Mouse (Mus musculus): ENCODE results near the gene Olfr560. TPM values are rescaled to one million over a fixed set of nuclear protein-coding genes. Genes with fewer than 3 reads are reported as not detected.

Olfr560 gene
- polyA plus RNA-seq (2015; fragmentation: Nextera tagmentation; extraction: Ambion mirVana), result not detected in 2 replicates

- H3K9me3 ChIP-seq (ENCODE audit: control insufficient read depth, low read length), result no peaks in the 10 kb centered on the region
- ATAC-seq (ENCODE audit: low read depth), result no peak
- H3K9ac ChIP-seq (ENCODE audit: low read length), result no peak within 1 kb of the TSS
- WGBS, result 64% methylated on average over 4 of the region's 4 CpGs
- H3K4me1 ChIP-seq (replicated peaks; ENCODE audit: control insufficient read depth, insufficient read depth, low read length), result no peaks in the 10 kb centered on the region
- H3K36me3 ChIP-seq (ENCODE audit: control insufficient read depth, insufficient read depth, low read length), result no peaks in the 10 kb centered on the region
- H3K27me3 ChIP-seq (ENCODE audit: control insufficient read depth, insufficient read depth, low read depth, low read length), result no peaks in the 10 kb centered on the region
- H3K4me3 ChIP-seq (ENCODE audit: low read length), result no peak within 1 kb of the TSS
- H3K4me2 ChIP-seq (ENCODE audit: low read depth, low read length), result no peak within 1 kb of the TSS
- no peak within 1 kb of the TSS for H3K27ac ChIP-seq (ENCODE audit: low read length)
Observed at GRCm38 (mm10) chr7:102759266-102759665, at the start of gene Olfr560, which contains the start of gene Olfr78. TSS of gene Olfr560 (minus strand) at chr7:102759366. TSS of gene Olfr78 (minus strand) at chr7:102759471.

DNA sequence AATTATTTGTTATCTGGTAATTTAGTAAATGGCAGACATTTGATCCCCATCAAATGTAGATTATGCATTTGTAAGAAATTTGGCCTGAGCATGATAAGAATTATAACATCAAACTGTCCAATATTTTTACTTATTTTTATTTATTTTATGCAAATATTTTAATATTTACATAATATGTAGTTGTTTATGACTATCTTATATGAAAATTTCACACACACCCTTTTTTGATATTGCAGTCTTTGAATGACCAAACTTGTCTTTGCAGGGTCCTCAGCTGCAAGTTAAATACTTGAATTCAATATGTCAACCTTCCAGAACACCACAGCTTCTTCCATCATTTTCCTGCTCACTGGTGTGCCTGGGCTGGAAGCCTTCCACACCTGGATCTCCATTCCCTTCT is 44.0 kb upstream of the Olfr560 start, which contains the start of gene Olfr564:
Gene Olfr564, plus strand, starts transcription at position 301 of the 400 bp plus-strand sequence.
- no peaks in the 10 kb centered on the region for H3K27me3 ChIP-seq (ENCODE audit: control insufficient read depth, insufficient read depth, low read depth, low read length)
- no peak for ATAC-seq (ENCODE audit: low read depth)
- H3K36me3 ChIP-seq (ENCODE audit: control insufficient read depth, insufficient read depth, low read length), result no peaks in the 10 kb centered on the region

DNA sequence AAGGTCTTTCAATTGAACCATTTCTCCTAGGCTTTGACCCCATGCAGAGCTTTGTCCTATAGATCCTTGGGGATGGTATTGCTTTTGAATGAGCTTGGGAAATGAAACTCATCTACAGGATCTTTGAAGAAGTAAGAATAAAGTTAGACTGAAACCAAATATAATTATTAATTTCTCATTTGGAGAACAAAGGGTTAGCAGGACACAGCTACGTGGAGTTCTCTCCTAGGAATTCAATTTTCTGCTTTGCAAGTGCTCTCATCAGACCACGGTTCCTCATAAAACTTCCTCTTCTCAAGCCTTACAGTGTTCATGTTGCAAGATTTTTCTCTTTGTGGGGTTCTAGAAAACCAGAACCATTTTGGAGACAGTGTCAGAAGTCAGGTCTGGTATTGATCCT is 11.8 kb upstream of the Olfr560 start, which contains the start of gene Olfr561:
Gene Olfr561, plus strand, starts transcription at position 301 of the 400 bp plus-strand sequence.
- H3K4me1 ChIP-seq (replicated peaks; ENCODE audit: control insufficient read depth, insufficient read depth, low read length), result no peaks in the 10 kb centered on the region
- no peaks in the 10 kb centered on the region for H3K27me3 ChIP-seq (ENCODE audit: control insufficient read depth, insufficient read depth, low read depth, low read length)
- ATAC-seq (ENCODE audit: low read depth), result no peak
- no peaks in the 10 kb centered on the region for H3K36me3 ChIP-seq (ENCODE audit: control insufficient read depth, insufficient read depth, low read length)
- no peak within 1 kb of the TSS for H3K4me2 ChIP-seq (ENCODE audit: low read depth, low read length)
- WGBS, result 71% methylated on average over 2 of the region's 2 CpGs
- no peaks in the 10 kb centered on the region for H3K9me3 ChIP-seq (ENCODE audit: control insufficient read depth, low read length)
- no peak within 1 kb of the TSS for H3K9ac ChIP-seq (ENCODE audit: low read length)
- no peak within 1 kb of the TSS for H3K27ac ChIP-seq (ENCODE audit: low read length)
- H3K4me3 ChIP-seq (ENCODE audit: low read length), result no peak within 1 kb of the TSS

More for the DNA sequence above, 44.0 kb upstream of the Olfr560 start, which contains the start of gene Olfr564:
- Histone ChIP-seq H3K4me3 (ENCODE audit: low read length) (no peak within 1 kb of the TSS), H3K9me3 (ENCODE audit: control insufficient read depth, low read length) (no peaks in the 10 kb centered on the region), H3K4me1 (replicated peaks; ENCODE audit: control insufficient read depth, insufficient read depth, low read length) (no peaks in the 10 kb centered on the region), H3K4me2 (ENCODE audit: low read depth, low read length) (no peak within 1 kb of the TSS), H3K27ac (ENCODE audit: low read length) (no peak within 1 kb of the TSS), H3K9ac (ENCODE audit: low read length) (no peak within 1 kb of the TSS)

DNA sequence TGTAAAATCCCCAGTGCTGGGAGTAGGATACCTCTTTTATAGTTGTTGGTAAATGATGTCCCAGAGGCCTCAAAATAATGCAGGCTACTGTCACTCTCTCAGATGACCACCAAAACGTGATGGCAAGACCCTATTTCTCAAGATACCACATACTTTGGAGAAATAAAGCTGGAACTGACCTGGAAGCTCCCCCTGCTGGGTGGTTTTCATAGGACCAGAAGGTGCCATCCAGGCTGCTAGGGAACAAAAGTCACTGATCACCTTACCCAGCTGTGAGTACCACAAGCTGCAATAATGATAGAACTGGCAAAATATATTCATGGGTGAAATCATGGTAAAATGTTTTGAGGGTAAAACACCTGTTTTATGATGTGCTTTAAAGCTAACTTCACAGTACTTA is 7.1 kb downstream of the Olfr560 start:
- Histone ChIP-seq H3K9ac (ENCODE audit: low read length) (no peak overlapping the region), H3K36me3 (ENCODE audit: control insufficient read depth, insufficient read depth, low read length) (no peaks in the 10 kb centered on the region), H3K4me3 (ENCODE audit: low read length) (no peak overlapping the region), H3K9me3 (ENCODE audit: control insufficient read depth, low read length) (no peaks in the 10 kb centered on the region), H3K4me2 (ENCODE audit: low read depth, low read length) (no peak overlapping the region), H3K4me1 (replicated peaks; ENCODE audit: control insufficient read depth, insufficient read depth, low read length) (no peaks in the 10 kb centered on the region), H3K27ac (ENCODE audit: low read length) (no peak overlapping the region), H3K27me3 (ENCODE audit: control insufficient read depth, insufficient read depth, low read depth, low read length) (no peaks in the 10 kb centered on the region)
- ATAC-seq (ENCODE audit: low read depth), result no peak
- WGBS, result 8% methylated on average over 1 of the region's 1 CpGs

DNA sequence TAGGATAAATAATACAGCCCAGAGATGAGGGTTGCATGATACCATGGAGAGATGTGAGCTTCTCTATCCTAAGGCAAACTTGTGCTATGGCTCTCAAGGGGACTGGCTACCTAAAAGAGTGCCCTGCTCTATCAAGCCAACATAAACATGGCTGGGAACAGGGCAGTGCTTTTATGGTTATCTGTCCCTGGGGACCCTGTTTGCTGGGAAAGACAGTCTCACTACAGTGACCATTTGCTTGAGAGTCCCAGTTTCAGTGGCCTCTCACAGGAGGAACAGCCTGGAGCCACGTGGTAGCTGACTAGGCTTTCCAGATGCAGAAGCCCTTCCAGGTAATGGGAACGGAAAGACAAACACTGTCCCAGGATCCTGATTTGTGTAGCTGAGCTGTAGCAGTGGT is 21.5 kb downstream of the Olfr560 start:
- H3K27ac ChIP-seq (ENCODE audit: low read length), result no peak overlapping the region
- no peak for ATAC-seq (ENCODE audit: low read depth)
- no peaks in the 10 kb centered on the region for H3K36me3 ChIP-seq (ENCODE audit: control insufficient read depth, insufficient read depth, low read length)
- no peak overlapping the region for H3K4me3 ChIP-seq (ENCODE audit: low read length)
- no peak overlapping the region for H3K9ac ChIP-seq (ENCODE audit: low read length)
- H3K9me3 ChIP-seq (ENCODE audit: control insufficient read depth, low read length), result no peaks in the 10 kb centered on the region
- no peak overlapping the region for H3K4me2 ChIP-seq (ENCODE audit: low read depth, low read length)
- no peaks in the 10 kb centered on the region for H3K4me1 ChIP-seq (replicated peaks; ENCODE audit: control insufficient read depth, insufficient read depth, low read length)
- no peaks in the 10 kb centered on the region for H3K27me3 ChIP-seq (ENCODE audit: control insufficient read depth, insufficient read depth, low read depth, low read length)
- WGBS, result 45% methylated on average over 2 of the region's 2 CpGs

DNA sequence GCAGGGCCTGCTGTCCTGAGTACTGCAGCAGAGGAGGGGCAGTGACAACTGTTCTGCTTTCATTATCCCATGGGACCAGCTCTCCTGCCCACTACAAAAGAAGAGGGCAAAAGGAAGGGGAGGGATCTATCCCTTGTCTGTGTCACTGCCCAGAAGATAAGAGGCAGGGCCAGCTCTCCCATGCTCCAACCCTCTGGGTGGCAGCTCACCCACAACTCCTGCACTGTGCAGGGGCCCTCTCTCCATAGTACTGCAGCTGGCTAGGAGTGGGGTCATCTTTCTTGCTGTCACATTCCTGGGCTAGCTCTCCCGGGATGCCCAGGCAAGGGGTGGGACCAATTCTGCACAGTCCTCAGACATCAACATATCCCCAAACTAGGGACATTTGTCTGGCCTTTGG is 25.4 kb downstream of the Olfr560 start:
- Histone ChIP-seq H3K4me1 (replicated peaks; ENCODE audit: control insufficient read depth, insufficient read depth, low read length) (no peaks in the 10 kb centered on the region), H3K27ac (ENCODE audit: low read length) (no peak overlapping the region), H3K27me3 (ENCODE audit: control insufficient read depth, insufficient read depth, low read depth, low read length) (no peaks in the 10 kb centered on the region), H3K4me3 (ENCODE audit: low read length) (no peak overlapping the region), H3K9me3 (ENCODE audit: control insufficient read depth, low read length) (no peaks in the 10 kb centered on the region), H3K4me2 (ENCODE audit: low read depth, low read length) (no peak overlapping the region), H3K9ac (ENCODE audit: low read length) (no peak overlapping the region), H3K36me3 (ENCODE audit: control insufficient read depth, insufficient read depth, low read length) (no peaks in the 10 kb centered on the region)
- ATAC-seq (ENCODE audit: low read depth), result no peak
- WGBS, result 7% methylated on average over 1 of the region's 1 CpGs

DNA sequence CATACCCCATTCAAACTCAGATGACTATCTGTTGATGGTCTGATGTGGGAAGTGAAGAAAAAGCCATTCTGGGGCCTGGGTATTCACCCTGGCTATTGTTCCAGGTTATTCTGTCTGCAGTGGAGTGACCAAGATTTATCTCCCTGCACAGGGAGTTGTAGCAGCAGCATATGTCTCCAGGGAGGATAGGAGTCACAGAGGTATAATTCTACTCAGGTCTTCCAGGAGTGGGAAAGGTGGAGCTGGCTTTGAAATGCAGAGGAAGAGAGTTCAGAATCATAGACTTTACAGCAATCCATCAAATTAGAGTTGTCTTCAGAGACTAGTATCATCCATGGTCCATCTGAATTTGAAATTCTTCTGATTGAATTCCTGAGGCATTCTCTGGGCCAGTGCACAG is 31.8 kb downstream of the Olfr560 start, which contains the start of gene Olfr559:
Gene Olfr559, minus strand, starts transcription at position 101 of the 400 bp plus-strand sequence.
- H3K4me3 ChIP-seq (ENCODE audit: low read length), result no peak within 1 kb of the TSS
- H3K27me3 ChIP-seq (ENCODE audit: control insufficient read depth, insufficient read depth, low read depth, low read length), result no peaks in the 10 kb centered on the region
- no peaks in the 10 kb centered on the region for H3K36me3 ChIP-seq (ENCODE audit: control insufficient read depth, insufficient read depth, low read length)
- H3K4me2 ChIP-seq (ENCODE audit: low read depth, low read length), result no peak within 1 kb of the TSS
- no peak for ATAC-seq (ENCODE audit: low read depth)
- H3K4me1 ChIP-seq (replicated peaks; ENCODE audit: control insufficient read depth, insufficient read depth, low read length), result no peaks in the 10 kb centered on the region
- H3K9me3 ChIP-seq (ENCODE audit: control insufficient read depth, low read length), result no peaks in the 10 kb centered on the region
- H3K27ac ChIP-seq (ENCODE audit: low read length), result no peak within 1 kb of the TSS
- H3K9ac ChIP-seq (ENCODE audit: low read length), result no peak within 1 kb of the TSS

DNA sequence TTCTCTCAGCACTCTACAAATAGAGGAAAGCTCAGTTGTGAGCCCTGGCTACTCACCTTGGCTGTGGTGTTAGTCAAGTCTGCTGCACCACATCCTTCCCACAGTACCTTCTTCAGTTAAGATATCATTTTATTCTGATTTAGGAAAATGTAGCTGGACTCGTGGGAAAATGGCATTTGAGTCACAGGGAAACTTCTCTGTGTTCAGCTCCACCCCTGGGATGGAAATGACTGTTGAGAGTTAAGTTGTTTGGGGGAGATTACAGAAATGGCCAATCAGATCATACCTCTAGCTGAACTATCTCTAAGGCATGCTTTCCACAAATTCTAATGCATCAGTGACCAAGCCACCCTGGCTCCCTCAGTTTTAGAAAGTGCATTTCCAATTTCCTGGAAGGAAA is 40.2 kb downstream of the Olfr560 start, which contains the start of gene Olfr33:
Gene Olfr33, minus strand, starts transcription at position 101 of the 400 bp plus-strand sequence.
- ATAC-seq (ENCODE audit: low read depth), result no peak
- no peak within 1 kb of the TSS for H3K4me2 ChIP-seq (ENCODE audit: low read depth, low read length)
- no peak within 1 kb of the TSS for H3K27ac ChIP-seq (ENCODE audit: low read length)
- H3K9me3 ChIP-seq (ENCODE audit: control insufficient read depth, low read length), result no peaks in the 10 kb centered on the region
- WGBS, result 29% methylated on average over 1 of the region's 1 CpGs
- no peaks in the 10 kb centered on the region for H3K4me1 ChIP-seq (replicated peaks; ENCODE audit: control insufficient read depth, insufficient read depth, low read length)
- no peak within 1 kb of the TSS for H3K9ac ChIP-seq (ENCODE audit: low read length)
- no peaks in the 10 kb centered on the region for H3K36me3 ChIP-seq (ENCODE audit: control insufficient read depth, insufficient read depth, low read length)
- H3K4me3 ChIP-seq (ENCODE audit: low read length), result no peak within 1 kb of the TSS
- H3K27me3 ChIP-seq (ENCODE audit: control insufficient read depth, insufficient read depth, low read depth, low read length), result no peaks in the 10 kb centered on the region

DNA sequence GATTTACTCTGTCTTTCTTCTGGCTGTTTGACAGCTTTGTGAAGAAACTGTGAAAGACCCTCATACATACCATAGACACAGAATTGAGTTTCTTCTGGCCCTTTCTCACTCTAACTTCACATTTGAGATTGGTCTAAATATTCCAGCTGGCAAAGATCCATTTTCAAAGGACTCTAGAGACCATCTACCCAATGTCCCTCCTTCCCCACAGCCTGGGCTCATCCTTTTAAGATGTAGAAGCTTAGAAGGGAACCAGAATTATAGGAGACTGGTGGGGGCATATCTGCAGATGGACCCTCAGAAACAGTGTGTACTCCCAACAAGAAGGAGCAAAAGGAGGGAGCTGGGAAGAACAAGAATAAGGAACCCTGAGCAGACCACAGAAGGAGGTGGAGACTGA is 57.3 kb downstream of the Olfr560 start, which contains the start of gene Olfr558:
Gene Olfr558, plus strand, starts transcription at position 301 of the 400 bp plus-strand sequence.
- Histone ChIP-seq H3K27me3 (ENCODE audit: control insufficient read depth, insufficient read depth, low read depth, low read length) (no peaks in the 10 kb centered on the region), H3K4me1 (replicated peaks; ENCODE audit: control insufficient read depth, insufficient read depth, low read length) (no peaks in the 10 kb centered on the region), H3K4me2 (ENCODE audit: low read depth, low read length) (no peak within 1 kb of the TSS), H3K36me3 (ENCODE audit: control insufficient read depth, insufficient read depth, low read length) (no peaks in the 10 kb centered on the region), H3K9me3 (ENCODE audit: control insufficient read depth, low read length) (no peaks in the 10 kb centered on the region), H3K4me3 (ENCODE audit: low read length) (no peak within 1 kb of the TSS), H3K27ac (ENCODE audit: low read length) (no peak within 1 kb of the TSS), H3K9ac (ENCODE audit: low read length) (no peak within 1 kb of the TSS)
- no peak for ATAC-seq (ENCODE audit: low read depth)
